ENCODE assay signal across 19 mouse cellular contexts in genomic region chr19:14373996-14374395, GRCm38 (mm10).
A peak's percentile ranks its signal among the peaks of the same experiment; 100 is the strongest.
DNase-seq lines count a peak whose midpoint lies in the region; TF ChIP-seq lines count a peak whose summit lies in the region.
"Had no signal": no experiment of that assay in that cellular context is flagged by ENCODE, and none has a peak within 500 bp of the region (broad histone marks: within the 10 kb centered on the region; RNA-seq: fewer than 3 reads in every experiment).

No protein-coding gene starts in this region.

- H3K27ac ChIP-seq in CH12.LX (ENCODE audit: insufficient read depth, low read depth), result no peak overlapping the region
- no peak overlapping the region for H3K27ac ChIP-seq in midbrain, embryonic 10.5 days (replicated peaks)
- H3K27ac ChIP-seq: embryonic facial prominence, embryonic 13.5 days; embryonic facial prominence, embryonic 15.5 days; forebrain, embryonic 10.5 days; forebrain, embryonic 12.5 days had no signal

- no peaks in the 10 kb centered on the region for H3K9me3 ChIP-seq in CH12.LX (replicated peaks; ENCODE audit: low read length)
- H3K9me3 ChIP-seq in midbrain, embryonic 10.5 days (replicated peaks), result no peaks in the 10 kb centered on the region
- H3K9me3 ChIP-seq: embryonic facial prominence, embryonic 13.5 days; embryonic facial prominence, embryonic 15.5 days; forebrain, embryonic 10.5 days; forebrain, embryonic 12.5 days had no signal

- no peak for TF ChIP-seq CTCF in CH12.LX (conservative IDR thresholded peaks at IDR 0.05 in 1 of 2, IDR thresholded peaks at IDR 0.05 in 1 of 2; ENCODE audit: low read depth in 2 of 2, low read length in 2 of 2)

- no peak for TF ChIP-seq POLR2A in CH12.LX (IDR thresholded peaks at IDR 0.05; ENCODE audit: low read depth, low read length)

- TF ChIP-seq EP300 in CH12.LX (IDR thresholded peaks at IDR 0.05; ENCODE audit: low read length), result no peak

- H3K79me2 ChIP-seq in CH12.LX (replicated peaks; ENCODE audit: control insufficient read depth, extremely low read depth, insufficient read depth, poor library complexity, severe bottlenecking), result no peaks in the 10 kb centered on the region

- in situ Hi-C loops in CH12.LX (cut with MboI; ENCODE audit: low pct_ligation_motif_present, low pct_unique_long_range_greater_than_20kb, low sequenced_read_pairs), result loop anchor here (25.0 kb wide), 1 partner anchor 262 kb away; no protein-coding TSS in a partner anchor

- no peaks in the 10 kb centered on the region for H3K27me3 ChIP-seq in CH12.LX (replicated peaks)
- peaks cover 3% of the 10 kb centered on the region; the same call in 1 of the 2 replicates for H3K27me3 ChIP-seq in midbrain, embryonic 10.5 days (ENCODE audit: low read depth, poor library complexity, severe bottlenecking)
- H3K27me3 ChIP-seq: embryonic facial prominence, embryonic 15.5 days had no signal

- 93% methylated on average over 4 of the region's 4 CpGs for WGBS in midbrain, embryonic 10.5 days

- peaks cover 18 to 48% of the 10 kb centered on the region in 2 experiments for H3K4me1 ChIP-seq in CH12.LX (ENCODE audit: control insufficient read depth in 1 of 2, insufficient read depth in 2 of 2)
- peaks cover 7% of the 10 kb centered on the region for H3K4me1 ChIP-seq in midbrain, embryonic 10.5 days
- H3K4me1 ChIP-seq: embryonic facial prominence, embryonic 15.5 days had no signal

- H3K9ac ChIP-seq in CH12.LX (ENCODE audit: insufficient read depth, low read depth), result no peak overlapping the region
- H3K9ac ChIP-seq: embryonic facial prominence, embryonic 13.5 days; embryonic facial prominence, embryonic 15.5 days; forebrain, embryonic 12.5 days had no signal

- H3K4me3 ChIP-seq in CH12.LX (replicated peaks in 1 of 3; ENCODE audit: low read depth in 2 of 3, low read length in 2 of 3, poor library complexity in 1 of 3), result no peak overlapping the region
- no peak overlapping the region for H3K4me3 ChIP-seq in midbrain, embryonic 10.5 days
- H3K4me3 ChIP-seq: embryonic facial prominence, embryonic 13.5 days; embryonic facial prominence, embryonic 15.5 days; erythroblast, embryonic 14.5 days; forebrain, embryonic 10.5 days; forebrain, embryonic 12.5 days had no signal

- dilution Hi-C loops in CH12.LX (cut with MboI; ENCODE audit: extremely low pct_ligation_motif_present, extremely low pct_unique_long_range_greater_than_20kb, low sequenced_read_pairs), result no loop called here

- no peaks in the 10 kb centered on the region for H3K36me3 ChIP-seq in CH12.LX (replicated peaks in 1 of 2; ENCODE audit: control insufficient read depth in 1 of 2, insufficient read depth in 1 of 2, low read length in 1 of 2)
- H3K36me3 ChIP-seq in midbrain, embryonic 10.5 days, result no peaks in the 10 kb centered on the region
- H3K36me3 ChIP-seq: embryonic facial prominence, embryonic 13.5 days; embryonic facial prominence, embryonic 15.5 days; forebrain, embryonic 10.5 days; forebrain, embryonic 12.5 days had no signal

- TF ChIP-seq RAD21 in CH12.LX (IDR thresholded peaks at IDR 0.05; ENCODE audit: low read depth, low read length), result no peak

- DNase-seq in adrenal gland, adult (ENCODE audit: inconsistent age in 2 of 2, low spot score in 1 of 2), result peak; percentile 46 to 58
- no peak for DNase-seq in adrenal gland, postnatal 4 days (ENCODE audit: low spot score in 2 of 2)
- DNase-seq in adrenal gland, postnatal 10 days, result peak; percentile 8
- DNase-seq in adrenal gland, adult 8-10 months, result no peak
- DNase-seq in CH12.LX (ENCODE audit: extremely low read depth), result no peak
- peak; percentile 15 for DNase-seq in NIH3T3 (ENCODE audit: low read depth)
- DNase-seq in embryo, embryonic 9.5 days (ENCODE audit: extremely low spot score), result no peak
- no peak for DNase-seq in midbrain, embryonic 10.5 days (ENCODE audit: low spot score)
- DNase-seq: B cell, adult 2 months; cerebellum, adult 11-12 months; cerebellum, adult 2 months; cerebellum, adult 9-10 months; cerebellum, postnatal 10 days; cerebellum, postnatal 25 days had no signal

- H3K4me2 ChIP-seq in CH12.LX (ENCODE audit: insufficient read depth, low read depth, poor library complexity, severe bottlenecking), result 0 out of 2 replicates have a peak overlapping the region, but pooled peaks have one; percentile 50
- H3K4me2 ChIP-seq: embryonic facial prominence, embryonic 13.5 days; embryonic facial prominence, embryonic 15.5 days; forebrain, embryonic 12.5 days had no signal

TF ChIP-seq in CH12.LX, 34 proteins besides CTCF, POLR2A, EP300 and RAD21:
- no peak for TF ChIP-seq USF2 (conservative IDR thresholded peaks at IDR 0.05; ENCODE audit: low read depth, low read length)
- no peak for TF ChIP-seq UBTF (IDR thresholded peaks at IDR 0.05; ENCODE audit: low read depth, low read length)
- no peak for TF ChIP-seq CHD2 (IDR thresholded peaks at IDR 0.05; ENCODE audit: low read length)
- TF ChIP-seq MEF2A (IDR thresholded peaks at IDR 0.05; ENCODE audit: borderline replicate concordance, low read depth, low read length), result no peak
- TF ChIP-seq HCFC1 (IDR thresholded peaks at IDR 0.05; ENCODE audit: low read depth, low read length), result no peak
- TF ChIP-seq MXI1 (IDR thresholded peaks at IDR 0.05; ENCODE audit: low read depth, low read length), result no peak
- TF ChIP-seq E2F4 (IDR thresholded peaks at IDR 0.05; ENCODE audit: insufficient replicate concordance, low read depth, low read length), result no peak
- TF ChIP-seq ZNF384 (IDR thresholded peaks at IDR 0.05; ENCODE audit: low read depth, low read length), result no peak
- TF ChIP-seq MYC (IDR thresholded peaks at IDR 0.05; ENCODE audit: low read depth, low read length), result no peak
- TF ChIP-seq NRF1 (IDR thresholded peaks at IDR 0.05; ENCODE audit: low read depth, low read length), result no peak
- no peak for TF ChIP-seq TCF12 (IDR thresholded peaks at IDR 0.05; ENCODE audit: low read depth, low read length)
- no peak for TF ChIP-seq ELF1 (IDR thresholded peaks at IDR 0.05; ENCODE audit: low read depth, low read length)
- no peak for TF ChIP-seq ZC3H11A (IDR thresholded peaks at IDR 0.05; ENCODE audit: low read depth, low read length)
- TF ChIP-seq TBP (conservative IDR thresholded peaks at IDR 0.05; ENCODE audit: low read depth, low read length), result no peak
- TF ChIP-seq CHD1 (IDR thresholded peaks at IDR 0.05; ENCODE audit: low read depth, low read length), result no peak
- TF ChIP-seq KAT2A (IDR thresholded peaks at IDR 0.05; ENCODE audit: insufficient replicate concordance, low read length), result no peak

Comparison
In these comparisons a context has a peak if more than half of its experiments do, and no peak if none do; other contexts are left out.
1. DNase-seq: peak in adrenal gland, adult (2 of 2), adrenal gland, postnatal 10 days (single experiment) and NIH3T3 (single experiment); none in adrenal gland, postnatal 4 days (0 of 2), adrenal gland, adult 8-10 months (single experiment), CH12.LX (single experiment), embryo, embryonic 9.5 days (single experiment) and midbrain, embryonic 10.5 days (single experiment).